Mouse (Mus musculus) C2C12 (cell line): ENCODE results near the gene Plekhg1. TPM values are rescaled to one million over a fixed set of nuclear protein-coding genes. Genes with fewer than 3 reads are reported as not detected.

Experiments used
- H3K27me3 ChIP-seq: one replicate; pipeline ENCODE4 v1.6.1; 2011; ENCODE audit not compliant: control insufficient read depth, insufficient read depth, insufficient read length
- H3K36me3 ChIP-seq: one replicate; pipeline ENCODE4 v1.6.1; 2011; ENCODE audit not compliant: control insufficient read depth, insufficient read depth
- H3K4me3 ChIP-seq: one replicate; pipeline ENCODE4 v1.5.1; 2011; ENCODE audit warnings: mild to moderate bottlenecking, control low read depth; ENCODE audit not compliant: poor library complexity, insufficient read depth, severe bottlenecking
- H3K79me2 ChIP-seq: one replicate; pipeline ENCODE4 v1.6.1; 2011; ENCODE audit not compliant: control insufficient read depth, insufficient read depth
- H3K79me3 ChIP-seq: one replicate; pipeline ENCODE4 v1.6.1; 2011; ENCODE audit warnings: low read depth, control low read depth
- H3ac ChIP-seq: one replicate; pipeline ENCODE3; 2011; ENCODE audit warnings: low read depth; ENCODE audit not compliant: control insufficient read depth, insufficient read length
- CEBPB ChIP-seq: IDR thresholded peaks from one replicate; pipeline ENCODE4 v1.6.1; 2011; ENCODE audit warnings: low read depth, mild to moderate bottlenecking, control low read depth, moderate library complexity
- CTCF ChIP-seq: IDR thresholded peaks from one replicate; pipeline ENCODE4 v1.5.1; 2011; ENCODE audit not compliant: control insufficient read depth, insufficient read depth, insufficient read length
- FOSL1 ChIP-seq: IDR thresholded peaks from one replicate; pipeline ENCODE4 v1.8.0; 2011; ENCODE audit warnings: mild to moderate bottlenecking, low read length; ENCODE audit not compliant: poor library complexity, insufficient read depth, severe bottlenecking
- MAX ChIP-seq: IDR thresholded peaks from one replicate; pipeline ENCODE4 v1.6.1; 2011; ENCODE audit warnings: mild to moderate bottlenecking, control low read depth
- MYOD1 ChIP-seq: IDR thresholded peaks from one replicate; pipeline ENCODE4 v1.6.1; 2011; ENCODE audit warnings: low read depth; ENCODE audit not compliant: control insufficient read depth, insufficient read length
- MYOG ChIP-seq: IDR thresholded peaks from one replicate; pipeline ENCODE4 v1.6.1; 2011; ENCODE audit not compliant: control insufficient read depth, insufficient read length; ENCODE audit errors: extremely low read depth
- USF1 ChIP-seq: IDR thresholded peaks from one replicate; pipeline ENCODE4 v1.6.1; 2011; ENCODE audit warnings: low read depth, mild to moderate bottlenecking, control low read depth, moderate library complexity
- polyA plus RNA-seq: library from polyadenylated mRNA; unstranded; fragments of >200 nt; fragmentation: generic; extraction: Trizol; gene quantifications from one replicate; pipeline ENCODE4 v1.2.1, GENCODE M21; 2012; ENCODE audit warnings: missing spikeins

The Plekhg1 gene
- polyA plus RNA-seq, 1 experiment, result under 0.01 TPM

DNA sequence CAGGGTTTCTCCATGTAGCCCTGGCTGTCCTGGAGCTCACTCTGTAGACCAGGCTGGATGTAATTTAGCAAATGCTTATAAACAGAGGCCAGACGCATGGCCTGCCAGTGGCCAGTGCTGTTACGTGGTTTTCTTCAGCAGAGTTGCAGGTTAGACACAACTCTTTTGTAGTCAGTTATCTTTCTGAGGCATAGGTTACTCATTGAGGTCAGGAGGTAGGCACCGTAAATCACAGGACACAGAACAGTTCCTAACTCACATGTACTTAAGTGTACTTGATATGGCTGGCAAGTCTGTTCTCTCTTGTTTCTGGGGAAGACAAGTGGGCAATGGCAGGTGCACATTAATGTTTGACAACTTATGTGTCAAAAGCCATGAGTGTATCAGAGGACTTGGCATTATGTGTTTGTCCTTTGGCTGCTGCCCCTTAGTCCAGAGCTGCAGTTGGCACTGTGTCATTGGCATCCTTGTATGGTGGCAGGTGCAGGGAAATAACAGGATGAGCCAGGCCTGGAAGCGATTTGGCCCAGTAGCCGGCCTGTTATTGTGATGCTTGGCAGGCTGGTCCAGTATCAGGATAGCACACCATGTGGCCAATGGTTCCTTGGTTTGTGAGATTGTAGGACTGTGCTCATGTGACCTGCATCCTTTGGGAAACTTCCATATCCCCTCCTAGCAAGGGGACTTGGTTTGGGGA is 238.8 kb downstream of the Plekhg1 start:
- TF ChIP-seq MAX (no peak), MYOG (no peak), CEBPB (no peak), FOSL1 (no peak), CTCF (no peak), MYOD1 (no peak), USF1 (no peak)
- Histone ChIP-seq H3K4me3 (no peak overlapping the region), H3K36me3 (peaks cover 66% of the 10 kb centered on the region), H3K79me2 (peaks cover 48% of the 10 kb centered on the region), H3K27me3 (no peaks in the 10 kb centered on the region), H3ac (no peak overlapping the region), H3K79me3 (peaks cover 40% of the 10 kb centered on the region)

DNA sequence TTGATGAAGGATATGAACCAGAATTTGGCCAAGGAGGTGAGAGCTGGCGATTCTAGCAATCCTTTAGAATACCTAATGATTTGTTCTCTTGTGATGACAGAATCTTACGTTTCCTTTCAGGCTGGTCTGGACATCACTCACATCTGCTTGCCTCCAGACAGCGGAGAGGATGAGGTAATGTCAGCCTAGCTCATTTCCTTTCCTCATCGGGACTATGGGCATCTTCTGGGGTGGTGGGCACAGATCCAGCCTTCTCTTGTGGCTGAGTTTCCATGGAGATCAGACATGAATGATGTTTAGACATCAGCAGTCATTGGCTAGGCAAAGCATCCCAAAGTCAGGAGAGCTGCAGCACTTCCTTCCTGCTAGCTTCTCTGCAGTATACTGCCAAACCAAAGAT is 240.1 kb downstream of the Plekhg1 start:
- TF ChIP-seq MAX, result no peak
- no peak for TF ChIP-seq FOSL1
- no peak for TF ChIP-seq CTCF
- no peak for TF ChIP-seq MYOD1
- TF ChIP-seq CEBPB, result no peak
- TF ChIP-seq MYOG, result no peak
- Histone ChIP-seq H3K27me3 (no peaks in the 10 kb centered on the region), H3ac (no peak overlapping the region), H3K79me2 (peaks cover 35% of the 10 kb centered on the region), H3K36me3 (peaks cover 73% of the 10 kb centered on the region), H3K4me3 (no peak overlapping the region), H3K79me3 (peaks cover 27% of the 10 kb centered on the region)

DNA sequence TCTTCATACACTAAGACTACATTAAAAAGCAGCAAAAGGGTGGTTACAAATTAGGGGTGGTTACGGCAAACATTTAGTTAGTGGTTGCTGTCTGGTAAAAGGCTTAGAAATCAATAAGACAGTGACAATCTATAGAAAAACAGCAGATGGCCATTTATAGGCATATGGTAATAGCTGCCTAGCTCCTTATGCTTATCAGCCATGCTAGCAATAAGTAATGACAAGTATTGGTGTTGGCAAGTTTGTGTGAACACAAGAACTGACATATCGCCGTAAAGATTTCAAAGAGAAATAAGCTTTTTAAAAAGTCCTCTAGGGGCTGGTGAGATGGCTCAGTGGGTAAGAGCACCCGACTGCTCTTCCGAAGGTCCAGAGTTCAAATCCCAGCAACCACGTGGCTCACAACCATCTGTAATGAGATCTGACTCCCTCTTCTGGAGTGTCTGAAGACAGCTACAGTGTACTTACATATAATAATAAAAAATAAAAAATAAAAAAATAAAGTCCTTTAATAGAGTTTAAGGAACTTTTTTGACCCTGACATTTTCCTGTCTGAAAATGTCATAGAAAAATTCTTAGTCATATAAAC is 250.2 kb downstream of the Plekhg1 start:
- Histone ChIP-seq H3K79me2 (no peaks in the 10 kb centered on the region), H3K79me3 (no peaks in the 10 kb centered on the region), H3K4me3 (no peak overlapping the region), H3K36me3 (peaks cover 66% of the 10 kb centered on the region), H3ac (no peak overlapping the region), H3K27me3 (no peaks in the 10 kb centered on the region)
- no peak for TF ChIP-seq MYOG
- no peak for TF ChIP-seq MAX
- TF ChIP-seq CTCF, result no peak
- TF ChIP-seq CEBPB, result no peak
- TF ChIP-seq FOSL1, result no peak
- no peak for TF ChIP-seq USF1
- TF ChIP-seq MYOD1, result no peak

DNA sequence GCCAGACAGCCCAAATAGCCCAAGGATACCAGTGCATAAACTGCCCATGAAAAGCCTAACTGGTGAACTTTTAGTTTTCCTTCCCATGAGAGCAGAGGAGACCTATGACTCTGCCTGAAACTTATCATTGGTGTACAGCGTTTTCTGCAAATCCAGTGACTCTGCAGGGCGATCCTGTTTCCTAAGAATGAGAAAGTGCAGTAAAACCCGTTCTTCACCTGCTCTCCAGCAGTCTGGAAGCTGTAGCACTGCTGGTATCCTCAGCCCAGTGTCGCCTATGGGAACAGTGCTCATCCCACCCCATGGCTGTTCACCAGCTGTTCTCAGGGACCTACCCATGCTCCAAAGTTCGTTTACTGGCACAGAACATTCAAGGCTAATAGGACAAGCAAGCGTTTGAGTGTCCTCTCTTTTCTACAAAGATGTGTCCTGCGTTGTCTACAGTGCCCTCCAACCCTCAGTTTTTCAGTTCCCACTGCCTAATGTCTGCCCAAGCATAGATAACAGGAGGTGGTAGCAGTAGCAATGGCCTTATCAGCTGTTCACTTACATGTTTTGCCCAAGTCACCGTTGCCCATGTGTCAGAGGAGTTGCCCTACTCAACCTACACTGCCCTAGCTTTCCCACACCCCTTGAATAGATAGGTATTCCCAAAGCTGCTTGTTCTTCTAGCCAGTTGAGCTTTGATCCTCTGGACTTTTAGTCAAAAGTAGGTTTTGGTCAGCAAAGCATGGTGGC is 253.4 kb downstream of the Plekhg1 start:
- H3ac ChIP-seq, result no peak overlapping the region
- peaks cover 82% of the 10 kb centered on the region for H3K36me3 ChIP-seq
- TF ChIP-seq CTCF, result no peak
- TF ChIP-seq CEBPB, result no peak
- TF ChIP-seq MYOG, result no peak
- TF ChIP-seq MAX, result no peak
- TF ChIP-seq USF1, result no peak
- TF ChIP-seq FOSL1, result no peak
- TF ChIP-seq MYOD1, result no peak
- H3K4me3 ChIP-seq, result no peak overlapping the region
- H3K79me2 ChIP-seq, result no peaks in the 10 kb centered on the region
- no peaks in the 10 kb centered on the region for H3K27me3 ChIP-seq
- no peaks in the 10 kb centered on the region for H3K79me3 ChIP-seq

DNA sequence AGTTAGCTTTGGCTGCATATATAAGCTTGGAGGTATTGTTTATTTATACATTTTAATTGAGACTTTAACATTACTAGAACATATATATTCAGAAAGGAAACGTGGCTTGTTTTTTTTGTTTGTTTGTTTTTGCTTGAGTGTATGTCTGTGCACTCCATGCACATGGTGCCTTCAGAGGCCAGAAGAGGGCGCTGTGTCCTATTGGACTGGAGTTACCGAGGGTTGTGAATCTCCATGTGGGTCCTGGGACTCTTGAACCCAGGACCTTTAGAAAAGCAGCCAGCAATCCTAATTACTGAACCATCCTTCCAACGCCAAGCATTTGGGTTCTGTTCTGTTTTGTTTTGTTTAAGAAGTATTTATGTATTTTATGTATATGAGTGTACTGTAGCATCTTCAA is 255.1 kb downstream of the Plekhg1 start:
- H3K36me3 ChIP-seq, result peaks cover 82% of the 10 kb centered on the region
- H3K27me3 ChIP-seq, result no peaks in the 10 kb centered on the region
- TF ChIP-seq CEBPB (no peak), MYOG (no peak), FOSL1 (no peak), MAX (peak; percentile 26), MYOD1 (no peak), CTCF (no peak), USF1 (no peak)
- H3K79me2 ChIP-seq, result no peaks in the 10 kb centered on the region
- H3K4me3 ChIP-seq, result no peak overlapping the region
- no peak overlapping the region for H3ac ChIP-seq
- no peaks in the 10 kb centered on the region for H3K79me3 ChIP-seq
